Mouse (Mus musculus) lung, postnatal 36 days (tissue): ENCODE measurements at regions not wholly inside any gene's neighbourhood (a gene's known extent, or its start where the extent isn't known, plus 50 kb on each side); places are given as distances from the start of the nearest gene placed in this dataset.

ENCODE experiments used
- DNase-seq: peaks from one replicate; pipeline ENCODE4 v3.0.0; 2022; ENCODE audit warnings: mixed read lengths

GRCm38 (mm10) chr19:42673133-42673532, 60.5 kb upstream of the Loxl4 start:
- no peak for DNase-seq

DNA sequence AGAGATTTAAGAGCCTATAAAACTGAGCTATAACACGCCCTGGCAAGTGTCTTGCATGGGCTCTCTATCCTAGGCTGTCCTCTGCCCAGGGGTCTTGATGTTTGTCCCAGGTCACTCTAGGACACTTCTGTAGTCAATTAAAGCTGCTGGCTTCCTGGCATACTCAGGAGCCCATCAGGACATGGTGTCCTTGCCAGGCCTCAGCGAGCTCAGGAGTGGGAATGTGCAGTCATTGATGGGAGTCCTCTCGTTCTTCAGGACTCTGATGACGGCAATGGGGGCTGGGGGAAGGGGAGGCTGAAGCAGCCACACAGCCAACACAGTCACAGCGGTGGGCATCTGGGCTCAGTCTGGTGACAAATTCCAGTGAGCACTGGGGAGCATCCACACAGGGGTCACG, 57.3 kb upstream of the Loxl4 start:
- DNase-seq, result no peak

- peak; percentile 41 for DNase-seq
Observed at GRCm38 (mm10) chr19:42668385-42669098, 55.9 kb upstream of the Loxl4 start.

DNA sequence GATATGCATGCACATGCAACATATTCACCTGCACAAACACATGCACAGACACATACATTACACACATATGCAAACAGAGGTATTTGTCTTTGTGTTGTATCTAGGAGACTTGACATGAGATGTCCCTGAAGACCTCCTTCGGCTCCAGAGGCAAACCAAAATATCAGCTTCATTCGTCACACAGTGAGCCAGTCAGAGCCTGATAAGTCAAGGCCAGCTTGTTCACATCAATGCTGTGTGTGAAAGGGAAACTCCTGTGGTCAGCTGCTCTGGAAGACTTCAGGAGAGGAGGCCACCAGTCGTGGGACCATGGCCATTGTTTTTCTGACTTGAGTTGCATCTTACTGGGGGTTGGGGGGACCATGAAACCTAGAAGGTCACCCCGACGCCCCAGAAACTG, 54.3 kb upstream of the Loxl4 start:
- no peak for DNase-seq
